Mouse (Mus musculus): Measurements from ENCODE around the gene Rbpjl.

Rbpjl gene

DNA sequence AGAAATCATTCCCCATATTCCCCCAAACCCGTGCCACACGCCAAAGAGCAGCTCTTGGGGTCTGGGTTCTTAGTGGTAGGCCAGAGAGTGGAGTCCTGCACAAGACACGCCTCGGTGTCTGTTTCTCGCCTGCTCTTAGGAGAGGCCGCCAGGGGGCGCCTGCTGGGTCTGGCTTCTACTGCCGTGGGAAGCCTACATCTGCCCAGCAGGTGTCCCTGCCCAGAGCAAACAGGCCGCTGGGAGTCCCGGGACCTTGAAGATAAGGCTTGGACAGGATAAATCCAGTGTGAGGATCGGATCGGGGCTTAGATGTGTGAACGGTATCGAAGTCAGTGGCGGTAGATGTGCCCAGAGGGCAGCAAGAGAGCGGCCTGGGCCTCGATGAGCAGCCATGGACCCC, at the start of gene Rbpjl:
Gene Rbpjl (plus strand): TSS at position 236 of the 400 bp plus-strand sequence.
- DNase-seq (ENCODE audit: low spot score), result peak; percentile 89

DNA sequence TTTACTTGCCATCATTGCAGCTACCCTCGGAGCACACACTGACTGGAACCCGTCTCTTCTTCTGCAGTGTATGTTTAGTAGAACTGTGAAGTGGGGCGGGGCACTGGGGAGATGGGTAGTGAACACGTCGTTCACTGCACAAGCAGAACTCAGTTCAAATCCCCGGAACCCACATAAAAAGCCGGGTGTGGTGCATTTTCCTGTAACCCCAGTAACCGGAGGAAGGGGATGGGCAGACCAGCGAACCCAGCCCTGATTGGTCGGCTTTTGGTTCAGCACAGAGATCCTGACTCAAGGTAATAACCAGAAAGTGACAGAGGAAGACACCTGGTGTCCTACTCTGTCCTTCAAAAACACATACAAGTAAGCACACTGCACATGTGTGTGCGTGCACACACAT, 49.6 kb upstream of the Rbpjl start:
- no peak for DNase-seq (ENCODE audit: low spot score)

GRCm38 (mm10) chr2:164356177-164356967, 46.6 kb upstream of the Rbpjl start:
- DNase-seq (ENCODE audit: low spot score), result no peak

DNA sequence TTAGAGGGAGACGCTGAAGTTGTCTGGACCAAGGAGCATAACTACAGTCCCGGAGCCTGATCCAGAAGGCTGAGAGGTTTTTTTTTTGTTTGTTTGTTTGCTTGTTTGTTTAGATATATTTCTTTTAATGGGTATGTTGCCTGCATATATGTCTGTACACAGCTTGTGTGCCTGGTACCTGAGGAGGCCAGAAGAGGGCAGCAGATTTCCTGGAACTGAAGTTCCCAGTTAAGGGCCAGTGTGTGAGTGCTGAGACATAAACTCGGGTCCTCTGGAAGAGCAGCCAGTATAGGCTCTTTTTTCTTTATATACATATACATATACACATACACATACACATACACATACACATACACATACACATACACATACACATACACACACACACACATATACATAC, 44.6 kb upstream of the Rbpjl start:
- no peak for DNase-seq (ENCODE audit: low spot score)

- no peak for DNase-seq (ENCODE audit: low spot score)
Measured at GRCm38 (mm10) chr2:164359031-164359430, 43.9 kb upstream of the Rbpjl start.

- DNase-seq (ENCODE audit: low spot score), result no peak
Measured at GRCm38 (mm10) chr2:164359668-164360067, 43.3 kb upstream of the Rbpjl start.

DNA sequence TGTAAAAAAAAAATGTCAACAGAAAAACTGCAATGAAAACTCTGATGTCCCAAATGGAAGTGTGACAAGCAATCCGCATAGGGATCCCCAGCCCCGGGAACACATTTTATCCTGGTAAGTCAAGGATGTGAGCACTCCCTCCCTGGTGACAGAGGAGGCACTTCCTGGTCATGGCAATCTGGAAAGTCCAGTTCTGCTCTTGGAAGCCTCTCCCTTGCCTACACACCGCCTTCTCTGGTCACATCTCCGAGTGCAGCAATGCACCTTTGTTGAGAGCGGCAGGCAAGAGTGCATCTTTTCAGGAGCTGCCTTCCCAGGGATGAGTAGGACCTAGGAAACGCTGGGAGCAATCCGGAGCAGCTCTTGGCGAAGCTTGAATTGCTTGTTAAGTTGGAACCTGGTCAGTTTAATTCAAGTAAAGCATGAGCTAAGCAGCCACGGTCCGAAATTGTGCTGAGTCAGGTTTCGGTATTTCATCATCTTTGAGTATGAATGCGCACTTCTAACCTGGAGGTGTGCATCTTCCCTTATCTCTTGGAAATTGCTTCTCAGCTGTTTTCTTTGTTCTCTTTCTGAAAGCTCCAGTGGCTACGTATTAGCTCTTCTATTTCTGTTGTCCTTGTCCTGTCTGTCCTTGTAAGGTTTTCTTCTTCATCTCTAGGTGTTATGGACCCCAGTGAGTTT, 41.8 kb upstream of the Rbpjl start:
- DNase-seq (ENCODE audit: low spot score), result no peak

DNA sequence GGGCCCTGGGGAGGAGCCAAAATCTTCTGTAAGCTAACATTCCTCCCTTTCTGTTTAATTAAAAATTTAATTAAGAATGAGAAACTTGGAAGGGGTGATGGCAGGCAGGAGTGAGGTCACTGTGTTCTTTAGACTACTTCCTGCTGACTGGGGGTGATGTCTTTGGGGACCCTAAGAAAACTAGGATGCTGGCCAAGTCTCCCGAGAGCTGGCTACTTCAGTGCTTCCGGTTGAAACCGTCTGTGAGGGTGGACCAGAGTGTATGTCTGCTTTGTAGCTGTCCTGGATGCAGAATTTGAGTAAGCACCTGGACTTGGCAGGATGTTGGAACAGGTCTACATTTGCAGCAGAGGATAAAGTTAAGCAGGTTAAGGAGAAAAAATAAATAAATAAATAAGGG, 36.0 kb upstream of the Rbpjl start:
- DNase-seq (ENCODE audit: low spot score), result no peak

GRCm38 (mm10) chr2:164368620-164369105, 34.3 kb upstream of the Rbpjl start:
- no peak for DNase-seq (ENCODE audit: low spot score)

DNA sequence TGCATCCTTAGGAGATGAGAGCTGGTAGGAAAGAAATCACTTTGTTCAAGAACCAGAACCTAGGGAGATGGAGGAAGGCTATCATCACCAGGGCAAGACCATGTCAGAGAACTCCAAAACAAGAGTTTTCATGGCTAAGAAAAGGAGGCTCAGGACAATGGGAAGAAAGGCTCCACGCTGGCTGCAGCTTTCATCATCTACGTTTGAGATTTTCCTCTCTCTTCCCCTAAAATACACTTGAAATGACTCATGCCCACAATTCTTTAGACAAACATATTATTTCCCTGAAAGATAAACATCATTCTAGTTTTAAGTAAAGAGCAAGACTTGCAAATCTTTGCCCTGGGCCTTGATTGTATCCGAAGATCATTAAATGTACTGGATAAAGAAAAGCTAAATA, 31.6 kb upstream of the Rbpjl start:
- DNase-seq (ENCODE audit: low spot score), result no peak

- no peak for DNase-seq (ENCODE audit: low spot score)
Measured at GRCm38 (mm10) chr2:164372408-164373053, 30.4 kb upstream of the Rbpjl start.

DNA sequence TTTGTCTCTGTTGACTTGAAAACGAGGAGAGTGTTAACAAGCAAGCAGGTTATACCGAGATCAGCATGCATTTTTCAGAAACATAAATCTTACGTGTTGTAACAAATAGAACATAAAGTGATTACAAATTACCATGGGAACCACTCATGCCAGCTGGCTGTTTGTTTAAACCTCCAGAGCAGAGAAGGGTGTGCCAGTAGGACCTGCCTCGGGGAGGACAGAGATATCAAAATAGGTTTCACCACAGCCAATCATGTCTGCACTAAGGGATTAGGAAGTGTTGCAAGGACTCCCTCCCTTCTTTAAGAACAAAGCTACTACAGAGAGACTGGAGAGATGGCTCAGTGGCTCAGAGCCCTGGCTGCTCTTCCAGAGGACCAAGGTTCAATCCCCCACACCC, 29.8 kb upstream of the Rbpjl start:
- DNase-seq (ENCODE audit: low spot score), result peak; percentile 23

DNA sequence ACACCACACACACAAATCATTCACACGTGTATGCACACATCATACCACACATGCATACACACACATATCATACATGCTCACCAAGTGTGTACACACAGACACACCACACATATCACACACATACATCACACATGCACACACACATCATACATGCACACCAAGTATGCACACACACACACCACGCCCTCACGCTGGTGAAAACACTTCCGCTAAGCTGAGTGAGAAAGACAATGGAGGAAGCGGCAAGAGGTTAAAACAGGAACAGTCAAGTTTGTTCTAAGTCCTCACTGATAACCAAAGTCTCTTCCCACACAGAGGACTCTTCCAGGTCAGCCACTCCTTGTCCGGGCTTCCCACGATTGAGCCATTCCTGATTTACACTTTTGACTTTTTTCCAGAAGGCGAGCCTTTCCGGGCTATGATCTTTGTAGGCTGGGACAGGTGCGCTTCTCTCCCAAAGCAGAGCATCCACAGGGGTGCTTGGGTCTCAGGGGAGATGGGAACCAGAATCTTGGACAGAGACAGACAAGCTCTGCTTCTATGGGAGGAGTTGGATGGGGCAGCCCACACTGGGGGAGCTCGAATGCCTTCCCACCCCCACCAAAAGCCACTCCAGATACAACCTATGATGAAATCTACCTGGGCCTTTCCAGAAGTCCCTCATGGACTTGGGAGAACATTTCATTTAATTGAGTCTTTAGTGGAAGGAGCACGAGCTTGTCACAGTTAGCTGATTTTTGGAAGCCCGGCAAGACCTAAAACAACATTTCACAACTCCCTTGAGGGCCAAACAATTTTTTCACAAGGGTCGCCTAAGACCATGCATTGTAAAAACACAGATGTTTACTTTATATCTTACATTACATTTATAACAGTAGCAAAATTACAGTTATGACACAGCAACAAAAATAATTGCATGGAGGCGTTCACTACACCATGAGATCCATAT, 25.2 kb upstream of the Rbpjl start:
- peak; percentile 34 for DNase-seq (ENCODE audit: low spot score)

GRCm38 (mm10) chr2:164381726-164382125, 21.2 kb upstream of the Rbpjl start:
- peak; percentile 56 for DNase-seq (ENCODE audit: low spot score)

- no peak for DNase-seq (ENCODE audit: low spot score)
Measured at GRCm38 (mm10) chr2:164382971-164383370, 20.0 kb upstream of the Rbpjl start.

GRCm38 (mm10) chr2:164383656-164384399, 19.1 kb upstream of the Rbpjl start:
- peak; percentile 28 for DNase-seq (ENCODE audit: low spot score)

GRCm38 (mm10) chr2:164385927-164386763, 16.8 kb upstream of the Rbpjl start:
- DNase-seq (ENCODE audit: low spot score), result peak; percentile 83

DNA sequence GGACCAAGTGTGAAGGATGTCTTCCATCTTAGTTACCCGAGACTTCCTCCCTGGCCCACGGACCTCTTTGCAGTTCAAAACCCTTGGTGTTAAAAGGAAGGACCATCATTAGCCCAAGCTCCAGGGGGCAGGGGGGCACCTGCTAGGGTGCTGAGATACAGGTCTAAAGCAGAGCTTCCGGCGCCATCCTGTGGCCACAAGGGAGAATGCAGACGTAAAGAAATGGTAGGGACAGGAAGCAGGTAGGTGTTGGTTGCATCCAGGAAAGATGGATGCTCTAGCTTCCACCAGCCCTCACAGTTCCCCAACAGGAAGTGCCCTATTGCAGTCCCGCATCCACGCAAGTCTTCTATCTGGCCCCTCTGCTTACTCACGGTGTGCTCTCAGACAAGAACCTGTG, 16.0 kb upstream of the Rbpjl start:
- DNase-seq (ENCODE audit: low spot score), result peak; percentile 77

GRCm38 (mm10) chr2:164389020-164389419, 13.9 kb upstream of the Rbpjl start, which contains the start of gene Slpi:
Gene Slpi (minus strand): TSS chr2:164389095.
- DNase-seq (ENCODE audit: low spot score), result no peak

DNA sequence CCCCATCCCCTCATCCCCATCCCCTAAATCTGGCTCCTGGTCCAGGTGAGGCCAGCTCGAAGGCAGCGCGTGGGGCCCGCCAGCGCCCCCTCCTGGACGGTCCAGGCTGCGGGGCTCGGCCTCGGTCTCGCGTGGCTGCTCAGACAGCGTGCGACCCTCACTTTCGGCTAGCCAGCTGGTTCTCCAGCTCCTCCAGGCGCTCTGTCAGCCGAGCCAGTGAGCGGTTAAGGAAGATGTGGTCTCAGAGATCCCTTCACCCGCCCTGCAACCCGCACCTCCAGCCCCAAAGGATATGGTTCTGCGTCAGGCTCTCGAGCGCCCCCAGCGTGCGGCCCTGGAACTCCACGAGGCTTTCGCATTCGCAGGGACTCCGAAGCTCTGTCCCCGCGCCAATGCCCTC, 13.4 kb upstream of the Rbpjl start:
- peak; percentile 92 for DNase-seq (ENCODE audit: low spot score)

Measured in testis, postnatal 10 days (tissue).